Mouse (Mus musculus) left cerebral cortex, postnatal 36 days (tissue): ENCODE results near the gene Megf9. TPM values are rescaled to one million over a fixed set of nuclear protein-coding genes. Genes with fewer than 3 reads are reported as not detected.

Experiments
- DNase-seq, 2 experiments: peaks; one replicate each; pipeline ENCODE4 v3.0.0; 2021 to 2022; ENCODE audit warnings: low spot score in 2 of 2, mixed read lengths in 1 of 2
- intact Hi-C: fragments of 180-260 bp; cut with DNase I; formaldehyde crosslinking; loops from one replicate; pipeline ENCODE4 v1.15.1; 2025
- total RNA-seq, 2 experiments: library from RNA; stranded (reverse); gene quantifications; 2 replicates each; pipeline ENCODE4 v1.2.3; 2021

The Megf9 gene
- 100 to 1,000 TPM; 106 to 122 TPM for total RNA-seq

- intact Hi-C loops = loop anchor here (5.0 to 10.0 kb wide), 3 partner anchors 38 to 1670 kb away; partner anchors contain the start of gene Tle1
- peak; percentile 98 to 99 for DNase-seq
These were observed at the start of gene Megf9 for GRCm38 (mm10) chr4:70534891-70535269. Gene Megf9 (minus strand): TSS chr4:70534995.

- intact Hi-C loops = loop anchor here (1.0 kb wide), 1 partner anchor 128 kb away; no protein-coding TSS in a partner anchor
- peak; percentile 21 to 33 for DNase-seq
These were observed 44.9 kb upstream of the Megf9 start for GRCm38 (mm10) chr4:70579654-70580053.

- no peak for DNase-seq
- intact Hi-C loops = no loop called here
These were observed 43.5 kb upstream of the Megf9 start for GRCm38 (mm10) chr4:70578301-70578700.

GRCm38 (mm10) chr4:70576096-70576495, 41.3 kb upstream of the Megf9 start:
- intact Hi-C loops = no loop called here
- no peak for DNase-seq

GRCm38 (mm10) chr4:70573926-70574325, 39.1 kb upstream of the Megf9 start:
- DNase-seq = no peak

GRCm38 (mm10) chr4:70553888-70554287, 19.1 kb upstream of the Megf9 start:
- intact Hi-C loops = no loop called here
- DNase-seq = no peak

More at GRCm38 (mm10) chr4:70573926-70574325, 39.1 kb upstream of the Megf9 start:
- intact Hi-C loops = no loop called here

- intact Hi-C loops = no loop called here
- no peak for DNase-seq
These were observed 18.5 kb upstream of the Megf9 start for GRCm38 (mm10) chr4:70553230-70553797.

- intact Hi-C loops = no loop called here
- DNase-seq = no peak
These were observed 17.3 kb upstream of the Megf9 start for GRCm38 (mm10) chr4:70552120-70552519.

- intact Hi-C loops = no loop called here
- DNase-seq = no peak
These were observed 12.8 kb upstream of the Megf9 start for GRCm38 (mm10) chr4:70547411-70548148.

GRCm38 (mm10) chr4:70545869-70546542, 11.2 kb upstream of the Megf9 start:
- DNase-seq = no peak
- intact Hi-C loops = no loop called here

- no peak for DNase-seq
- intact Hi-C loops = no loop called here
These were observed 9.6 kb upstream of the Megf9 start for GRCm38 (mm10) chr4:70544390-70544789.

GRCm38 (mm10) chr4:70542387-70542786, 7.6 kb upstream of the Megf9 start:
- DNase-seq = no peak
- intact Hi-C loops = no loop called here

GRCm38 (mm10) chr4:70540743-70541142, 5.9 kb upstream of the Megf9 start:
- intact Hi-C loops = no loop called here
- DNase-seq = no peak

GRCm38 (mm10) chr4:70536661-70537580, 2.1 kb upstream of the Megf9 start:
- DNase-seq = no peak
- intact Hi-C loops = loop anchor here (10.0 kb wide), 1 partner anchor 1668 kb away; the partner anchor contains the start of gene Tle1

GRCm38 (mm10) chr4:70535711-70536311, 1.0 kb upstream of the Megf9 start:
- intact Hi-C loops = loop anchor here (10.0 kb wide), 1 partner anchor 1669 kb away; the partner anchor contains the start of gene Tle1
- peak; percentile 10 to 17 for DNase-seq

- no peak for DNase-seq
- intact Hi-C loops = loop anchor here (10.0 kb wide), 1 partner anchor 1670 kb away; the partner anchor contains the start of gene Tle1
These were observed 494 bp upstream of the Megf9 start for GRCm38 (mm10) chr4:70535289-70535688.

GRCm38 (mm10) chr4:70534078-70534890, 511 bp downstream of the Megf9 start:
- DNase-seq = peak in 1 of 2 experiments; percentile 36
- intact Hi-C loops = loop anchor here (5.0 to 10.0 kb wide), 3 partner anchors 37 to 1671 kb away; partner anchors contain the start of gene Tle1
